Mouse (Mus musculus) liver, embryonic 13.5 days (tissue): ENCODE measurements around the gene Leo1. TPM values are rescaled to one million over a fixed set of nuclear protein-coding genes. Genes with fewer than 3 reads are reported as not detected.
"Not testable (repeated sequence)": the region's sequence is repeated elsewhere in the genome, so short reads cannot be mapped to it uniquely, and the experiment has no call there.

Experiments
- ATAC-seq: fragments of 200-750 bp; cut with Nextera tagmentation; 2 replicates; pipeline ENCODE4 v1.8.0; 2017; ENCODE audit warnings: low read depth, mild to moderate bottlenecking, moderate number of reproducible peaks, moderate library complexity
- DNase-seq: peaks from one replicate; pipeline ENCODE4 v3.0.0; 2022
- H3K27ac ChIP-seq: fragments of 300-500 bp; sonication (generic); 2 replicates; pipeline ENCODE4 v1.5.1; 2015; ENCODE audit warnings: moderate library complexity, mild to moderate bottlenecking, inconsistent platforms
- H3K27me3 ChIP-seq: fragments of 300-500 bp; sonication (generic); 2 replicates; pipeline ENCODE4 v1.6.1; 2015; ENCODE audit warnings: mild to moderate bottlenecking, inconsistent platforms
- H3K36me3 ChIP-seq: fragments of 300-500 bp; sonication (generic); 2 replicates; pipeline ENCODE4 v1.6.1; 2015; ENCODE audit warnings: mild to moderate bottlenecking, inconsistent platforms
- H3K4me1 ChIP-seq: fragments of 300-500 bp; sonication (generic); replicated peaks from 2 replicates; pipeline ENCODE4 v1.6.1; 2015; ENCODE audit warnings: inconsistent platforms
- H3K4me2 ChIP-seq: fragments of 300-500 bp; sonication (generic); 2 replicates; pipeline ENCODE4 v1.6.1; 2015; ENCODE audit warnings: inconsistent platforms, mild to moderate bottlenecking, moderate library complexity
- H3K4me3 ChIP-seq: fragments of 300-500 bp; sonication (generic); replicated peaks from 2 replicates; pipeline ENCODE4 v1.5.1; 2015; ENCODE audit warnings: mild to moderate bottlenecking, inconsistent platforms
- H3K9ac ChIP-seq: fragments of 300-500 bp; sonication (generic); 2 replicates; pipeline ENCODE4 v1.6.1; 2015; ENCODE audit warnings: mild to moderate bottlenecking, inconsistent platforms
- H3K9me3 ChIP-seq: fragments of 300-500 bp; sonication (generic); replicated peaks from 2 replicates; pipeline ENCODE4 v1.6.1; 2016; ENCODE audit warnings: inconsistent platforms
- WGBS: fragments of 180-500 bp; shearing (Covaris S2); methylation state at CpG from one replicate; pipeline ENCODE4 v1.1.7; 2015; ENCODE audit not compliant: insufficient replicate concordance; 5-methylcytosine and 5-hydroxymethylcytosine counted together
- polyA plus RNA-seq: library from polyadenylated mRNA; unstranded; fragments of >200 nt; fragmentation: Nextera tagmentation; extraction: Ambion mirVana; gene quantifications from 2 replicates; pipeline ENCODE4 v1.2.1, GENCODE M21; 2015

Leo1 gene
- polyA plus RNA-seq, 1 experiment from 2014 or later, result 18.9 TPM

GRCm38 (mm10) chr9:75468297-75468696 lies 27.0 kb downstream of the Leo1 start:
- 71% methylated on average over 14 of the region's 14 CpGs for WGBS
- H3K9ac ChIP-seq, result no peak overlapping the region
- H3K36me3 ChIP-seq, result peaks cover 51% of the 10 kb centered on the region
- ATAC-seq (0 out of 2 replicates have a peak, but pooled peaks have one; percentile 12), DNase-seq (peak; percentile 4)
- no peaks in the 10 kb centered on the region for H3K9me3 ChIP-seq
- H3K4me1 ChIP-seq, result no peaks in the 10 kb centered on the region
- no peak overlapping the region for H3K4me2 ChIP-seq
- no peak overlapping the region for H3K4me3 ChIP-seq
- no peak overlapping the region for H3K27ac ChIP-seq
- no peaks in the 10 kb centered on the region for H3K27me3 ChIP-seq

- Histone ChIP-seq H3K4me3 (no peak overlapping the region), H3K4me1 (no peaks in the 10 kb centered on the region), H3K27ac (no peak overlapping the region), H3K36me3 (0 out of 2 replicates have a peak, but pooled peaks cover 3% of the 10 kb centered on the region), H3K9ac (no peak overlapping the region), H3K27me3 (no peaks in the 10 kb centered on the region), H3K9me3 (no peaks in the 10 kb centered on the region), H3K4me2 (no peak overlapping the region)
- DNase-seq (no peak), ATAC-seq (no peak)
- WGBS, result 24% methylated on average over 3 of the region's 3 CpGs
Measured at GRCm38 (mm10) chr9:75477212-75477611, 35.9 kb downstream of the Leo1 start.

DNA sequence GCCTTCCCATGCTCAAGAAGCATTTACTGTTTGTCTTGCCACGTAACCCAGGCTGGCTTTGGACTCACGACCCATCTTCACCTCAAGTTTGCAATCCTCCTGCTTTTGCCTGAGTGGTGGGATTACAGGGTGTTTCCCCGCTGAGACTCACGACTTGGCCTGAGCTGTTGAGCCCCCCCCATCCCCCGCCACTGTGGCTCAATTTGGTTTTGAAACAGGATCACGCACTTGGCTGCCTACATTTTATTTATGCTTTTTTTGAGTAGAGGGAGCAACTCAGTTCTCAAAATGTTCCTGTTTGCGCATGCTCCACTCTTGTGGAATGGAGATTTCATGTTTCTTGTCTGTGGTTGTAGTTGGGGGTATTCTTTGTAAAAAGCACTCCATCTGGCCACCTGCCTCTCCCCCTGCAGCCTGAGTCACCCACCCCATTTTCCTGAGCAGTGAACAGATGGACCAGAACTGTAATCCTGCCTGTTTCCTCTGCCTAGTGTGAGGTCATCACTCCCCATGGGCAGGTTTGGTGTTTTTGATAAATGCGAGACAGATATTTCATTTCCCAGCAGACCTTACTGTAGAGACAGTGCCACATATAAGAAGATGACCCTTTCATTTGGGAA lies 37.9 kb downstream of the Leo1 start:
- no peak overlapping the region for H3K9ac ChIP-seq
- H3K27ac ChIP-seq, result no peak overlapping the region
- WGBS, result 64% methylated on average over 8 of the region's 8 CpGs
- H3K4me1 ChIP-seq, result no peaks in the 10 kb centered on the region
- H3K9me3 ChIP-seq, result no peaks in the 10 kb centered on the region
- no peak overlapping the region for H3K4me3 ChIP-seq
- ATAC-seq, result no peak
- no peak for DNase-seq
- no peak overlapping the region for H3K4me2 ChIP-seq
- no peaks in the 10 kb centered on the region for H3K36me3 ChIP-seq
- H3K27me3 ChIP-seq, result no peaks in the 10 kb centered on the region

GRCm38 (mm10) chr9:75480536-75481075 lies 39.3 kb downstream of the Leo1 start:
- H3K4me1 ChIP-seq, result no peaks in the 10 kb centered on the region
- H3K4me2 ChIP-seq, result no peak overlapping the region
- H3K9me3 ChIP-seq, result no peaks in the 10 kb centered on the region
- DNase-seq (no peak), ATAC-seq (no peak)
- WGBS, result 83% methylated on average over 5 of the region's 5 CpGs
- H3K4me3 ChIP-seq, result no peak overlapping the region
- no peak overlapping the region for H3K27ac ChIP-seq
- no peak overlapping the region for H3K9ac ChIP-seq
- H3K36me3 ChIP-seq, result no peaks in the 10 kb centered on the region
- H3K27me3 ChIP-seq, result no peaks in the 10 kb centered on the region

DNA sequence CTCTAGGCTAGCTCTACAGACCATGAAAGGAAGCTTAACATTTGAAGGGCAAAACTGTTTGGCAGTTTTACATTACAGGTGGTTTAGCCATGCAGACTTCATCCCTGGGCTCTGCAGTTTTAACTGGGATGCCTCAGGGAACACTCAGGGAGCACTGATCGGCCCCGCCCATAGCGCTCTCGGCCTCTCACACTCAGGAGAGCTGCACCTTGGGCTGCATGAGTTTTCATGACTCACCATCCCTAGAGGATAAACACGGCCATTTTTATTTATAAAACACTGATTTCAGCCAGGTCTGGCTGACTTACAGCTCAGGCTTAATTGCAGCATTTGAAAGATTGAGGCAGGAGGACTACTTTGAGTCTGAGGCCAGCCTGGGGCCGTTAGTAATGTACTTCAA lies 43.9 kb downstream of the Leo1 start:
- no peak for ATAC-seq
- Histone ChIP-seq H3K9me3 (no peaks in the 10 kb centered on the region), H3K9ac (no peak overlapping the region), H3K4me2 (no peak overlapping the region), H3K27me3 (no peaks in the 10 kb centered on the region), H3K4me3 (no peak overlapping the region), H3K27ac (no peak overlapping the region), H3K4me1 (no peaks in the 10 kb centered on the region), H3K36me3 (no peaks in the 10 kb centered on the region)
- DNase-seq, result no peak
- WGBS, result 77% methylated on average over 6 of the region's 6 CpGs

DNA sequence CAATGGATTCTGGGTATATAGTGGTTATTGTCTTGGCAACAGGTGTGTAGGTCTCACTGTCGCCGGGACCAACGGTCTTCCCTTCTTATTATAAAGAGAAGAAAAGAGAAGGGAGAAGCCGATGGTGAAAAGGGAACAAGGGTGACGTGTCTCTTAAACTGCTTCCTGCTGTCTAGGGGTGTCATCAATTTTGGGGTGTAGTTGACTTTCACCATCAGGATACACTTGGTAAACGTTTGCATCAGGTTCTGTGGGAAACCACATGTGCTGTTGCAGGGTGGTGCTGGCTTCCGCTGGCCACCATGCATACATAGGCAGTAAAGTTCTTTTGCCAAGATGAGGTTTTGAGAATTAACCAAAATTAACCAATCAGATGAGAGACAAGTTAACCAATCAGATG lies 46.9 kb downstream of the Leo1 start:
- not testable (repeated sequence) for ATAC-seq, DNase-seq

DNA sequence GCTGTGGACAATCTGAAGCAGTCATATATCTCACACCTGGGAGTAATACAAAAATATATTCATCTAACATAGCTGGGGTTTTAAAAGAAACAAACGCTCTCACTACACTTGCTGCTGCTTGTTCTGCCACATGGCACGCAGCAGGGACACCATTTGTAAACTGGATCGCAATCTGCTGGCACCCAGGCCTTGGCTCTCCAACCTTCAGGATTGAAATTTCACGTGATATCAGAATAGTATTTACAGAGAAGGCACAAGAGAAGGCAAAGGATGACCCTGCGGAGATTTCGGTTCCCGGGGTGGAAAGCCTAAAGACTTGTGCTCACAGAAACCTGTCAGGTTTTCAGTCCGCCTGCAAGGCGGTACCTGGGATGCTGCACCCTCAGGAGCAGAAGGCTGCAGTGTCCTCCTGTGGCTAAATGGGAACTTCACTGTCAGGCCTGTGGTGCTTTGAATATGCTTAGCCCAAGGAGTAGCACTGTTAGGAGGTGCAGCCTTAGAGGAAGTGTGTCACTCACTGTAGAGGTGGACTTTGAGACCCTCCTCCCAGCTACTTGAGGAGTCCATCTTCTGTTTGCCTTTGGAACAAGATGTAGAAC lies 53.2 kb downstream of the Leo1 start:
- Histone ChIP-seq H3K4me2 (no peak overlapping the region), H3K27ac (no peak overlapping the region), H3K9me3 (no peaks in the 10 kb centered on the region), H3K27me3 (no peaks in the 10 kb centered on the region), H3K36me3 (peaks cover 8% of the 10 kb centered on the region), H3K4me3 (no peak overlapping the region), H3K4me1 (no peaks in the 10 kb centered on the region), H3K9ac (no peak overlapping the region)
- WGBS, result 79% methylated on average over 9 of the region's 9 CpGs
- DNase-seq, result no peak
- ATAC-seq, result no peak

More for the DNA sequence above, 46.9 kb downstream of the Leo1 start:
- H3K4me1 ChIP-seq, H3K9ac ChIP-seq, H3K27ac ChIP-seq, H3K9me3 ChIP-seq, H3K4me2 ChIP-seq, H3K4me3 ChIP-seq, H3K36me3 ChIP-seq, H3K27me3 ChIP-seq: not testable (repeated sequence)
- 78% methylated on average over 7 of the region's 7 CpGs for WGBS

GRCm38 (mm10) chr9:75495945-75496344 lies 54.6 kb downstream of the Leo1 start:
- no peak for DNase-seq

GRCm38 (mm10) chr9:75498571-75498970 lies 57.2 kb downstream of the Leo1 start:
- Histone ChIP-seq H3K9me3 (no peaks in the 10 kb centered on the region), H3K9ac (no peak overlapping the region), H3K36me3 (peaks cover 22% of the 10 kb centered on the region), H3K4me3 (no peak overlapping the region), H3K27ac (no peak overlapping the region), H3K4me1 (no peaks in the 10 kb centered on the region), H3K4me2 (no peak overlapping the region), H3K27me3 (no peaks in the 10 kb centered on the region)
- ATAC-seq, result no peak
- DNase-seq, result no peak
- 84% methylated on average over 7 of the region's 7 CpGs for WGBS

More at GRCm38 (mm10) chr9:75495945-75496344, 54.6 kb downstream of the Leo1 start:
- Histone ChIP-seq H3K9me3 (no peaks in the 10 kb centered on the region), H3K36me3 (peaks cover 13% of the 10 kb centered on the region), H3K4me1 (no peaks in the 10 kb centered on the region), H3K4me3 (no peak overlapping the region), H3K4me2 (no peak overlapping the region), H3K27me3 (no peaks in the 10 kb centered on the region), H3K9ac (no peak overlapping the region), H3K27ac (no peak overlapping the region)
- 75% methylated on average over 10 of the region's 10 CpGs for WGBS
- ATAC-seq, result no peak

DNA sequence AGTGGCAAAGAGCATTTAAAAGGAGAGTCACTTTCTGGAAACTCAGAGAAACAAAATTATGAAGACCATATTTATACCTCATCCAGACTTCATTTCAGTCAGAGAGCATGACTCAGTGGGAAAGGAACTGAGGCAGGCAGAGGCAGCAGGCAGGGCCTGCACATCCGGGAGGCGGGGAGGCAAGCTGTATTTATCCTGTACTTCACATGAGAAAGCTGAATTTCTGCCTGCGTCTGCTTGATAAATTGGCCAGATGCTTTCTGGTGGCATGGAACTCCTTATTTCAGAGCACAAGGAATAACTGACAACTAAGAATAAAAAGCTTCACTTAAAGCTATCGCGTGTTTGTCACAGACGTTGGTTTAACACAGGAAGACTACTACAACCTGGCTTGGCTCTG lies 63.0 kb downstream of the Leo1 start:
- WGBS, result 84% methylated on average over 6 of the region's 6 CpGs
- H3K4me2 ChIP-seq, result no peak overlapping the region
- no peaks in the 10 kb centered on the region for H3K4me1 ChIP-seq
- DNase-seq, result no peak
- H3K36me3 ChIP-seq, result peaks cover 54% of the 10 kb centered on the region
- no peak overlapping the region for H3K9ac ChIP-seq
- ATAC-seq, result no peak
- no peaks in the 10 kb centered on the region for H3K9me3 ChIP-seq
- H3K4me3 ChIP-seq, result no peak overlapping the region
- H3K27me3 ChIP-seq, result no peaks in the 10 kb centered on the region
- H3K27ac ChIP-seq, result no peak overlapping the region

DNA sequence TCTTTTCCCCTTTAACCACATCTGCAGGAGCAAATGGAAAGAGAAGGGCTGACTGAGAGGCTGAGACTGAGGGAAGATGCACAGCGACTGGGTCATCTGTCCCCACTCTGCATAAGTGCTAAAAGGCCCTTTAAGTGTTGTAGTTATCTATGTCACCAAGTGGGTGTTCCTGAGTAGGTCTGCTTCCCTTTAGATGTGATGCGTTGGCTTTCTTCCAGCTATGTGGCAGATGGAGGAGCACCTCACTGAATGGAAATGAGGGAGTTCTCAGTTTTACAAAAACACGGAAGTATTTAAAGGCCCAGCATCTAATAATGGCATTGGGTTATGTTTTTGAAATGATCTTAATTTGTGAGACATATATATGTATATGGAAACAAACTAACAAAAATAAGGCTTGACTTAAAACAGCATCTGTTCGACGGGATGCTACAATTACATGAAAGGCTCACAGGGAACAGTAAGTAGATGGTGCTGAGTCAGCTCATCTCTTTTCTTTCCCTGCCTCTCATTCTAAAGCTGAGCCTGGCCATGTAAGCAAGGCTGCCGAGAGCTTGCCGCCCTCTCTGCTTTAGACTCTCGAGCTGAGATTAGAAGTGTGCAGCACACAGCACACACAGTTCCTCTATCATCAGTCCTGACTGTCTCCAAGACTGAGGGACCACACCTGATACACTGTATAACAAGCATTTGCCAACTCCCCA lies 70.1 kb downstream of the Leo1 start:
- 82% methylated on average over 8 of the region's 8 CpGs for WGBS
- Histone ChIP-seq H3K27ac (no peak overlapping the region), H3K9ac (no peak overlapping the region), H3K9me3 (no peaks in the 10 kb centered on the region), H3K27me3 (no peaks in the 10 kb centered on the region), H3K4me1 (no peaks in the 10 kb centered on the region), H3K4me2 (no peak overlapping the region), H3K36me3 (peaks cover 38% of the 10 kb centered on the region), H3K4me3 (no peak overlapping the region)
- ATAC-seq, result no peak
- no peak for DNase-seq
